Mouse (Mus musculus) embryonic facial prominence, embryonic 14.5 days (tissue): ENCODE results near the gene Stat5b. TPM values are rescaled to one million over a fixed set of nuclear protein-coding genes. Genes with fewer than 3 reads are reported as not detected.

Experiments used
- ATAC-seq: fragments of 200-750 bp; cut with Nextera tagmentation; 2 replicates; pipeline ENCODE4 v1.8.0; 2017; ENCODE audit warnings: low read depth, moderate number of reproducible peaks, moderate TSS enrichment
- DNase-seq: peaks from one replicate; pipeline ENCODE4 v3.0.0-alpha.2; 2015; ENCODE audit warnings: low spot score
- H3K27ac ChIP-seq: fragments of 300-500 bp; sonication (generic); replicated peaks from 2 replicates; pipeline ENCODE4 v1.5.1; 2014; ENCODE audit warnings: low read depth, mild to moderate bottlenecking, low read length, moderate library complexity
- H3K27me3 ChIP-seq: fragments of 300-500 bp; sonication (generic); replicated peaks from 2 replicates; pipeline ENCODE4 v1.6.1; 2014; ENCODE audit warnings: low read length; ENCODE audit not compliant: control insufficient read depth, insufficient read depth
- H3K36me3 ChIP-seq: fragments of 300-500 bp; sonication (generic); 2 replicates; pipeline ENCODE4 v1.6.1; 2014; ENCODE audit warnings: low read length, mixed read lengths; ENCODE audit not compliant: control insufficient read depth, insufficient read depth
- H3K4me1 ChIP-seq: fragments of 300-500 bp; sonication (generic); 2 replicates; pipeline ENCODE4 v1.6.1; 2014; ENCODE audit warnings: antibody characterized with exemption, low read length; ENCODE audit not compliant: control insufficient read depth, insufficient read depth
- H3K4me2 ChIP-seq: fragments of 300-500 bp; sonication (generic); 2 replicates; pipeline ENCODE4 v1.6.1; 2014; ENCODE audit warnings: low read depth, mild to moderate bottlenecking, low read length, moderate library complexity, mixed read lengths
- H3K4me3 ChIP-seq: fragments of 300-500 bp; sonication (generic); 2 replicates; pipeline ENCODE4 v1.5.1; 2014; ENCODE audit warnings: low read depth, mild to moderate bottlenecking, low read length
- H3K9ac ChIP-seq: fragments of 300-500 bp; sonication (generic); 2 replicates; pipeline ENCODE4 v1.6.1; 2014; ENCODE audit warnings: low read depth, mild to moderate bottlenecking, low read length, moderate library complexity, mixed read lengths
- H3K9me3 ChIP-seq: fragments of 300-500 bp; sonication (generic); 2 replicates; pipeline ENCODE4 v1.6.1; 2016; ENCODE audit warnings: low read length; ENCODE audit not compliant: control insufficient read depth
- WGBS: fragments of 180-500 bp; shearing (Covaris S2); extraction: QIAGEN DNeasy Blood & Tissue Kit; methylation state at CpG from one replicate; pipeline ENCODE4 v1.1.7; 2014; 5-methylcytosine and 5-hydroxymethylcytosine counted together
- polyA plus RNA-seq: library from polyadenylated mRNA; unstranded; fragments of >200 nt; fragmentation: Nextera tagmentation; extraction: Ambion mirVana; gene quantifications from 2 replicates; pipeline ENCODE4 v1.2.1, GENCODE M21; 2014

Stat5b gene
- polyA plus RNA-seq, 1 experiment from 2014 or later, result 27.6 TPM

GRCm38 (mm10) chr11:100748620-100749019 is 101.9 kb downstream of the Stat5b start:
- H3K4me3 ChIP-seq, result no peak overlapping the region
- H3K27me3 ChIP-seq, result no peaks in the 10 kb centered on the region
- no peak overlapping the region for H3K9ac ChIP-seq
- ATAC-seq (no peak), DNase-seq (no peak)
- 67% methylated on average over 4 of the region's 4 CpGs for whole genome bisulfite sequencing
- no peak overlapping the region for H3K4me2 ChIP-seq
- no peak overlapping the region for H3K27ac ChIP-seq
- no peaks in the 10 kb centered on the region for H3K36me3 ChIP-seq
- no peaks in the 10 kb centered on the region for H3K9me3 ChIP-seq
- no peaks in the 10 kb centered on the region for H3K4me1 ChIP-seq

DNA sequence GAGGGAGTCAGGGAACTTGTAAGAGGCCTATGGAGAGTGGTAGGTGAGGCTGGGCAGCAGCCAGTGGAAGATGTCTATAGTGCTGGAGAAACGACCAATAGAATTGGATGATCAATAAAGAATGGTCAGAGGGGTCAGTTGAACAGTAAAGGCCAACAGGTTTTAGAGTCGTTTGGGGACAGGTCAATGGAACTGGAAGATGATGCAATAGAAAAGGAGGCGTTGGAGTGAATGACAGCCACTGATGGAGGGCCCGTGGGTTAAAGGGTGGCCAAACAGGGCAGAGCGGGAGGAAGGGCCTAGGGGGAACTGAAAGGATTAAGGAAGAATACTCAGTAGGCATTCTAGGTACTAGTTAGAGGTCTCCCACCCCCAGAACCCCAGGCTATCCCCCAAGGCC is 103.4 kb downstream of the Stat5b start:
- Histone ChIP-seq H3K27ac (no peak overlapping the region), H3K36me3 (no peaks in the 10 kb centered on the region), H3K4me1 (no peaks in the 10 kb centered on the region), H3K4me3 (no peak overlapping the region), H3K27me3 (no peaks in the 10 kb centered on the region), H3K4me2 (no peak overlapping the region), H3K9ac (no peak overlapping the region), H3K9me3 (no peaks in the 10 kb centered on the region)
- DNase-seq, result no peak
- ATAC-seq, result no peak
- WGBS, result 71% methylated on average over 5 of the region's 5 CpGs

- Histone ChIP-seq H3K9ac (no peak overlapping the region), H3K36me3 (no peaks in the 10 kb centered on the region), H3K9me3 (no peaks in the 10 kb centered on the region), H3K27me3 (no peaks in the 10 kb centered on the region), H3K4me2 (no peak overlapping the region), H3K4me3 (no peak overlapping the region), H3K4me1 (no peaks in the 10 kb centered on the region), H3K27ac (no peak overlapping the region)
- 77% methylated on average over 6 of the region's 10 CpGs for WGBS
- no peak for ATAC-seq
- DNase-seq, result no peak
Measured at GRCm38 (mm10) chr11:100746546-100746945, 104.0 kb downstream of the Stat5b start.

DNA sequence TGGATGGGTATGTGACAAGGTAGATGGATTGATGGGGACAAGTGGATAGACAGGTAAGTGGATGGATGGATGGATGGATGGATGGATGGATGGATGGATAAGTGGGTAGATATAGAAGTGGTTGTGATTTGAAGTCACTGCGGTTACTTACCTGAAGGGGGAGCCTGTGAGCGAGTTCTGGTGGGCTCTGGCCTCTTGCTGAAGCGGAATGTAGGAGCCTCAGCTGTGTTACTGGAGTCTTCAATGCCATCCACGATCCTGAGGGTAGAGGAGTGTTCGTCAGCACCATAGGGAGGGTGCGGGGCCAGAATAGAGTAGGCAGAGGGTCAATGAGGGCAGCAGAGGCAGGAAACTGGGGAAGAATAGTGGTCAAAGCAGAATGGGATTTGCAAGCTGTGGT is 105.4 kb downstream of the Stat5b start:
- Histone ChIP-seq H3K9ac (no peak overlapping the region), H3K27ac (no peak overlapping the region), H3K9me3 (no peaks in the 10 kb centered on the region), H3K4me2 (no peak overlapping the region), H3K27me3 (no peaks in the 10 kb centered on the region), H3K4me1 (no peaks in the 10 kb centered on the region), H3K4me3 (no peak overlapping the region), H3K36me3 (no peaks in the 10 kb centered on the region)
- 20% methylated on average over 6 of the region's 6 CpGs for WGBS
- ATAC-seq (0 out of 2 replicates have a peak, but pooled peaks have one; percentile 41), DNase-seq (peak; percentile 53)

GRCm38 (mm10) chr11:100741348-100741747 is 109.2 kb downstream of the Stat5b start:
- DNase-seq, result no peak
- no peak overlapping the region for H3K9ac ChIP-seq
- H3K27ac ChIP-seq, result no peak overlapping the region
- peaks cover 6% of the 10 kb centered on the region; the same call in 1 of the 2 replicates for H3K4me1 ChIP-seq
- ATAC-seq, result no peak
- no peak overlapping the region for H3K4me3 ChIP-seq
- 57% methylated on average over 6 of the region's 6 CpGs for WGBS
- no peaks in the 10 kb centered on the region for H3K36me3 ChIP-seq
- H3K9me3 ChIP-seq, result no peaks in the 10 kb centered on the region
- H3K27me3 ChIP-seq, result no peaks in the 10 kb centered on the region
- H3K4me2 ChIP-seq, result no peak overlapping the region

- no peak for ATAC-seq
- DNase-seq, result no peak
- H3K9me3 ChIP-seq, result no peaks in the 10 kb centered on the region
- peak overlapping the region; percentile 95 for H3K9ac ChIP-seq
- WGBS, result 15% methylated on average over 5 of the region's 5 CpGs
- no peaks in the 10 kb centered on the region for H3K27me3 ChIP-seq
- 0 out of 2 replicates have a peak, but pooled peaks cover 3% of the 10 kb centered on the region for H3K36me3 ChIP-seq
- H3K27ac ChIP-seq, result peak overlapping the region; percentile 72; the same call in 1 of the 2 replicates
- peaks cover 6% of the 10 kb centered on the region; the same call in 1 of the 2 replicates for H3K4me1 ChIP-seq
- H3K4me2 ChIP-seq, result peak overlapping the region; percentile 72
- H3K4me3 ChIP-seq, result peak overlapping the region; percentile 96
Measured at GRCm38 (mm10) chr11:100738749-100739148, 111.8 kb downstream of the Stat5b start.

- H3K27me3 ChIP-seq, result no peaks in the 10 kb centered on the region
- H3K4me3 ChIP-seq, result peak within 1 kb of the TSS; percentile 96
- peaks cover 6% of the 10 kb centered on the region; the same call in 1 of the 2 replicates for H3K4me1 ChIP-seq
- ATAC-seq, result peak; percentile 100
- peaks cover 3% of the 10 kb centered on the region; the same call in 1 of the 2 replicates for H3K36me3 ChIP-seq
- under 1% methylated on average over 30 of the region's 39 CpGs for WGBS
- H3K4me2 ChIP-seq, result peak within 1 kb of the TSS; percentile 87
- peak within 1 kb of the TSS; percentile 95 for H3K9ac ChIP-seq
- peak; percentile 100 for DNase-seq
- H3K9me3 ChIP-seq, result no peaks in the 10 kb centered on the region
- peak within 1 kb of the TSS; percentile 72; the same call in 1 of the 2 replicates for H3K27ac ChIP-seq
Measured at GRCm38 (mm10) chr11:100738066-100738604, 112.4 kb downstream of the Stat5b start, which contains the start of gene Rab5c. Gene Rab5c (minus strand): TSS chr11:100738215.

GRCm38 (mm10) chr11:100737105-100737733 is 113.3 kb downstream of the Stat5b start:
- DNase-seq (no peak), ATAC-seq (no peak)
- WGBS, result under 1% methylated on average over 13 of the region's 13 CpGs
- Histone ChIP-seq H3K9me3 (no peaks in the 10 kb centered on the region), H3K27me3 (no peaks in the 10 kb centered on the region), H3K4me3 (peak overlapping the region; percentile 96), H3K27ac (peak overlapping the region; percentile 24; the same call in 1 of the 2 replicates), H3K9ac (peak overlapping the region; percentile 95), H3K36me3 (peaks cover 3% of the 10 kb centered on the region; the same call in 1 of the 2 replicates), H3K4me1 (peaks cover 6% of the 10 kb centered on the region; the same call in 1 of the 2 replicates), H3K4me2 (peak overlapping the region; percentile 87)
